ENCODE assay signal across 14 mouse cellular contexts in the genomic region with DNA sequence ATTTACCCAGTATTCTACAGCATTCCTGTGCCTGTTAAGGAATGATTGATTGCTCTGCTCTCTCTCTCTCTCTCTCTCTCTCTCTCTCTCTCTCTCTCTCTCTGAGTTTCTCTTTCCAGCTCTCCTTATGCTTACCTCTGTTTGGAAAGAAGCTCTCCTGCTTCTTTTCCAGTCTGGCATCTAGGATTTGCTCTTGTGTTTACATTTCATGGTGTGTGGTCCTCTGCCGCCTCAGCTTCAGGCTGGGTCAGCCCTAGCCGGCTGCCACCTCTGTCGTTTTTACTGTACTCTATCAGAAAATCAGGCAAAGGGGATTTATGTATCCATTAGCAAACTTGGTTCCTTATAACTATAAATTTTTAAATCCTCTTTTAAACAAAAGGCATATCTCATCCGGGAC. TPM values are rescaled to one million over a fixed set of nuclear protein-coding genes. Genes with fewer than 3 reads are reported as not detected.
A peak's percentile ranks its signal among the peaks of the same experiment; 100 is the strongest.
DNase-seq lines count a peak whose midpoint lies in the region; ATAC-seq lines count a peak whose summit lies in the region.
"Had no signal": no experiment of that assay in that cellular context is flagged by ENCODE, and none has a peak within 500 bp of the region (broad histone marks: within the 10 kb centered on the region; RNA-seq: fewer than 3 reads in every experiment).

No protein-coding gene starts in this region.

- peak overlapping the region; percentile 29 for H3K4me2 ChIP-seq in heart, embryonic 11.5 days
- H3K4me2 ChIP-seq in limb, embryonic 12.5 days: no peak overlapping the region
- no peak overlapping the region for H3K4me2 ChIP-seq in embryonic facial prominence, embryonic 13.5 days
- 0 out of 2 replicates have a peak overlapping the region, but pooled peaks have one; percentile 16 for H3K4me2 ChIP-seq in stomach, embryonic 14.5 days (replicated peaks; ENCODE audit: low read depth, low read length)
- H3K4me2 ChIP-seq: forebrain, embryonic 12.5 days; hindbrain, embryonic 13.5 days; midbrain, embryonic 15.5 days had no signal

- no peaks in the 10 kb centered on the region for H3K27me3 ChIP-seq in heart, embryonic 11.5 days (ENCODE audit: control insufficient read depth, insufficient read depth, low read length)
- no peaks in the 10 kb centered on the region for H3K27me3 ChIP-seq in limb, embryonic 12.5 days
- H3K27me3 ChIP-seq in limb, embryonic 10.5 days (ENCODE audit: low read depth, poor library complexity, severe bottlenecking): no peaks in the 10 kb centered on the region
- H3K27me3 ChIP-seq in embryonic facial prominence, embryonic 13.5 days: no peaks in the 10 kb centered on the region
- H3K27me3 ChIP-seq in stomach, embryonic 14.5 days (ENCODE audit: control insufficient read depth, insufficient read depth, low read length): no peaks in the 10 kb centered on the region
- H3K27me3 ChIP-seq: forebrain, embryonic 12.5 days; hindbrain, embryonic 13.5 days; midbrain, embryonic 15.5 days had no signal

- 0 out of 2 replicates have a peak overlapping the region, but pooled peaks have one; percentile 28 for H3K9ac ChIP-seq in heart, embryonic 11.5 days (ENCODE audit: low read depth, low read length)
- no peak overlapping the region for H3K9ac ChIP-seq in limb, embryonic 12.5 days (replicated peaks)
- no peak overlapping the region for H3K9ac ChIP-seq in embryonic facial prominence, embryonic 13.5 days
- H3K9ac ChIP-seq in stomach, embryonic 14.5 days (replicated peaks; ENCODE audit: low read depth, low read length): no peak overlapping the region
- H3K9ac ChIP-seq: forebrain, embryonic 12.5 days; hindbrain, embryonic 13.5 days; midbrain, embryonic 15.5 days had no signal

- no peak for DNase-seq in heart, adult 11 months
- DNase-seq in limb, embryonic 10.5 days (ENCODE audit: low spot score): no peak
- DNase-seq in urinary bladder, postnatal 25 days (ENCODE audit: low spot score): no peak
- no peak for DNase-seq in ovary, adult 18-20 months (ENCODE audit: low spot score)
- DNase-seq: kidney, postnatal 10 days; right cerebral cortex, postnatal 4 days; thymus, postnatal 25 days had no signal

- H3K4me3 ChIP-seq in heart, embryonic 11.5 days (ENCODE audit: low read depth, low read length): no peak overlapping the region
- H3K4me3 ChIP-seq in limb, embryonic 12.5 days (replicated peaks): no peak overlapping the region
- no peak overlapping the region for H3K4me3 ChIP-seq in limb, embryonic 10.5 days
- H3K4me3 ChIP-seq in embryonic facial prominence, embryonic 13.5 days: no peak overlapping the region
- H3K4me3 ChIP-seq in stomach, embryonic 14.5 days (ENCODE audit: low read depth, low read length): no peak overlapping the region
- H3K4me3 ChIP-seq: forebrain, embryonic 12.5 days; hindbrain, embryonic 13.5 days; midbrain, embryonic 15.5 days had no signal

- ATAC-seq in heart, embryonic 11.5 days (replicated peaks; ENCODE audit: insufficient number of reproducible peaks, low FRiP score, low TSS enrichment): no peak
- ATAC-seq in limb, embryonic 12.5 days (ENCODE audit: insufficient number of reproducible peaks, insufficient read depth, low FRiP score, low TSS enrichment, low read depth): no peak
- ATAC-seq in embryonic facial prominence, embryonic 13.5 days (ENCODE audit: insufficient number of reproducible peaks, insufficient read depth, low FRiP score, low TSS enrichment, low read depth): no peak
- ATAC-seq in stomach, embryonic 14.5 days (ENCODE audit: insufficient number of reproducible peaks, insufficient read depth, low FRiP score, low read depth): peak; percentile 85; the same call in 1 of the 2 replicates
- ATAC-seq: midbrain, embryonic 15.5 days had no signal

- H3K4me1 ChIP-seq in heart, embryonic 11.5 days (ENCODE audit: control insufficient read depth, insufficient read depth, low read length): peaks cover 10% of the 10 kb centered on the region
- H3K4me1 ChIP-seq in limb, embryonic 12.5 days (replicated peaks): peaks cover 23% of the 10 kb centered on the region
- peaks cover 10% of the 10 kb centered on the region; the same call in 1 of the 2 replicates for H3K4me1 ChIP-seq in limb, embryonic 10.5 days
- peaks cover 21% of the 10 kb centered on the region for H3K4me1 ChIP-seq in embryonic facial prominence, embryonic 13.5 days
- H3K4me1 ChIP-seq in stomach, embryonic 14.5 days (ENCODE audit: control insufficient read depth, insufficient read depth, low read length): 0 out of 2 replicates have a peak, but pooled peaks cover 3% of the 10 kb centered on the region
- H3K4me1 ChIP-seq: forebrain, embryonic 12.5 days; midbrain, embryonic 15.5 days had no signal

- peak overlapping the region; percentile 46; the same call in 1 of the 2 replicates for H3K27ac ChIP-seq in heart, embryonic 11.5 days (ENCODE audit: low read depth, low read length)
- peak overlapping the region; percentile 62; the same call in 1 of the 2 replicates for H3K27ac ChIP-seq in limb, embryonic 12.5 days
- no peak overlapping the region for H3K27ac ChIP-seq in limb, embryonic 10.5 days
- H3K27ac ChIP-seq in embryonic facial prominence, embryonic 13.5 days: peak overlapping the region; percentile 45; the same call in 1 of the 2 replicates
- peak overlapping the region; percentile 61; the same call in 1 of the 2 replicates for H3K27ac ChIP-seq in stomach, embryonic 14.5 days (ENCODE audit: low read length)
- H3K27ac ChIP-seq: forebrain, embryonic 12.5 days; hindbrain, embryonic 13.5 days; midbrain, embryonic 15.5 days had no signal

- H3K36me3 ChIP-seq in heart, embryonic 11.5 days (ENCODE audit: control insufficient read depth, insufficient read depth, low read length): no peaks in the 10 kb centered on the region
- peaks cover 23% of the 10 kb centered on the region for H3K36me3 ChIP-seq in limb, embryonic 12.5 days
- H3K36me3 ChIP-seq in limb, embryonic 10.5 days: peaks cover 41% of the 10 kb centered on the region
- peaks cover 23% of the 10 kb centered on the region for H3K36me3 ChIP-seq in embryonic facial prominence, embryonic 13.5 days
- H3K36me3 ChIP-seq in stomach, embryonic 14.5 days (ENCODE audit: control insufficient read depth, insufficient read depth, low read length): peaks cover 16% of the 10 kb centered on the region

- H3K9me3 ChIP-seq in heart, embryonic 11.5 days (replicated peaks; ENCODE audit: control insufficient read depth, low read length): no peaks in the 10 kb centered on the region
- H3K9me3 ChIP-seq in limb, embryonic 12.5 days: no peaks in the 10 kb centered on the region
- no peaks in the 10 kb centered on the region for H3K9me3 ChIP-seq in limb, embryonic 10.5 days (replicated peaks)
- H3K9me3 ChIP-seq in embryonic facial prominence, embryonic 13.5 days: no peaks in the 10 kb centered on the region
- no peaks in the 10 kb centered on the region for H3K9me3 ChIP-seq in stomach, embryonic 14.5 days (ENCODE audit: control insufficient read depth, low read depth, low read length)
- H3K9me3 ChIP-seq: forebrain, embryonic 12.5 days; hindbrain, embryonic 13.5 days; midbrain, embryonic 15.5 days had no signal

- 24% methylated on average over 4 of the region's 4 CpGs for WGBS in heart, embryonic 11.5 days (ENCODE audit: insufficient replicate concordance)
- WGBS in limb, embryonic 12.5 days: 33% methylated on average over 4 of the region's 4 CpGs
- 29% methylated on average over 4 of the region's 4 CpGs for WGBS in limb, embryonic 10.5 days
- WGBS in embryonic facial prominence, embryonic 13.5 days: 30% methylated on average over 4 of the region's 4 CpGs
- 11% methylated on average over 4 of the region's 4 CpGs for WGBS in stomach, embryonic 14.5 days

RNA-seq across cellular contexts. Expression of gene Ccdc34, which starts 18.6 kb away (rescaled TPM):
- polyA plus RNA-seq in heart, embryonic 11.5 days (2014; fragmentation: Nextera tagmentation; extraction: Ambion mirVana): 27.4 and 31.3 TPM in 2 replicates
- polyA plus RNA-seq in limb, embryonic 12.5 days (2016; fragmentation: Nextera tagmentation; extraction: Ambion mirVana): 61.0 and 61.4 TPM in 2 replicates
- polyA plus RNA-seq in limb, embryonic 10.5 days (2016; fragmentation: Nextera tagmentation; extraction: Ambion mirVana): 49.3 and 57.2 TPM in 2 replicates
- polyA plus RNA-seq in embryonic facial prominence, embryonic 13.5 days (2015; fragmentation: Nextera tagmentation; extraction: Ambion mirVana): 54.1 and 56.0 TPM in 2 replicates
- 53.0 and 53.8 TPM in 2 replicates for polyA plus RNA-seq in stomach, embryonic 14.5 days (2014; fragmentation: Nextera tagmentation; extraction: Ambion mirVana)

Comparison
In these comparisons a context has a peak if more than half of its experiments do, and no peak if none do; other contexts are left out.
1. H3K4me2 ChIP-seq: peak in heart, embryonic 11.5 days (single experiment) and stomach, embryonic 14.5 days (single experiment); none in limb, embryonic 12.5 days (single experiment) and embryonic facial prominence, embryonic 13.5 days (single experiment).